Mouse (Mus musculus): ENCODE results near the gene Vsig1.

The Vsig1 gene

GRCm38 (mm10) chrX:140907360-140907759, at the start of gene Vsig1:
Gene Vsig1 (plus strand): TSS chrX:140907608.
- DNase-seq (ENCODE audit: low spot score in 2 of 2), result no peak

- no peak for DNase-seq (ENCODE audit: low spot score in 2 of 2)
These were observed 44.6 kb upstream of the Vsig1 start for GRCm38 (mm10) chrX:140862760-140863159.

GRCm38 (mm10) chrX:140863431-140863830, 44.0 kb upstream of the Vsig1 start:
- no peak for DNase-seq (ENCODE audit: low spot score in 2 of 2)

DNA sequence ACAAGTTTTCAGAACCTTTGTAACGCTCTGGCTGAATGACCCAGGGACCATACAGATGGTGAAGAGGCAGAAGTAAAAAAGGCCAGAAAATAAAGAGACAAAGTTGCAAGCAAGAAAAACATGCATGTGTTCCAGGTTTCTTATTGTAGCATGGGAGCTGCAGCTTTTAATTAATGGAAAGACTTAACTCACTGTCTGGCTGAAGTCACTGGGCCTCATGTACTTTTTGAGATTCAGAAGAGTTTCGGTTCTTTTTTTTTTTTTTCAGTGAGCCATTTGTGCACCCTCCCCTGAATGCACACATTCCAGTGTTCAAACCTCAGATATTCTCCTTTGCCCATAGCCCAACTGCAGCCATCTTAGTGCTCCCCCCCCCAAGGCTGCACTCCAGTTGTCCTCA, 20.2 kb upstream of the Vsig1 start:
- no peak for DNase-seq (ENCODE audit: low spot score in 2 of 2)

DNA sequence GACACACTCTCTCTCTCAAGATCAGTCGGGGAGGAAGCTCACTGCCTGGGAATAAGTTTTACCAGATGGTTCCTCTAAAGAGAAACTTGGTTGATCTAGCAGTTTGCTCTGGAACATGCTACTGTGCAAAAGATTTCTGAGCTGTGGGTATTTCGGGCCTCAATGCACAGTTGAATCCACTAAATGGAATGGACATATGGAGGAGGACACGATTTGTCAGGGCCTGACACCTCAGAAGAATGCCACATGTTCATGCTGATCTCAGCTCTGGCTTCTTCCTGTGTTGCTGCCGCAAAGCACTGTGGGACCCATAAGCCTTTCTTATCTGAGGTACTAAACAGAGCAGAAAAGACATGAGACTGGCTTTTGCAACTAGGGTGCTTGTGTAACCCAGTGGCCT, 15.6 kb upstream of the Vsig1 start:
- DNase-seq (ENCODE audit: low spot score in 2 of 2), result no peak

DNA sequence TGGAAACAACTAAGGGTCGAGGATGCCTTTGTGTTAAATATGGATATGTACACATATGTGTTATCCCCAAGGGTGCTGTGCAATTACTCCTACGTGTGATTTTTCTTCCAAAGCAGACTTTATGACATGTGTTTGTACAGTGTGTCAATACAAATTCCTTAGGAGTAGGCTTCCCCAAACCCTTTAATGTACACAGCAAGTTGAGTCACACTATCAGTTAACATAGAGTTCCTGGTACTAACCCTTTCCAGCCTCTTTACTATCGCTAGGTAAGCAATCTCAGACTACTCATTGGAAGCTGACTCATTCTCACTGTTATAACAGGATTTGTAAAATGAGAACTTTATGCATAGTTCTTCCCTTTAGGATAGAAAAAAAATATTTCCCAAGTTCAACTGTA, 3.9 kb upstream of the Vsig1 start:
- no peak for DNase-seq (ENCODE audit: low spot score in 2 of 2)

GRCm38 (mm10) chrX:140921321-140921720, 13.9 kb downstream of the Vsig1 start:
- no peak for DNase-seq (ENCODE audit: low spot score in 2 of 2)

DNA sequence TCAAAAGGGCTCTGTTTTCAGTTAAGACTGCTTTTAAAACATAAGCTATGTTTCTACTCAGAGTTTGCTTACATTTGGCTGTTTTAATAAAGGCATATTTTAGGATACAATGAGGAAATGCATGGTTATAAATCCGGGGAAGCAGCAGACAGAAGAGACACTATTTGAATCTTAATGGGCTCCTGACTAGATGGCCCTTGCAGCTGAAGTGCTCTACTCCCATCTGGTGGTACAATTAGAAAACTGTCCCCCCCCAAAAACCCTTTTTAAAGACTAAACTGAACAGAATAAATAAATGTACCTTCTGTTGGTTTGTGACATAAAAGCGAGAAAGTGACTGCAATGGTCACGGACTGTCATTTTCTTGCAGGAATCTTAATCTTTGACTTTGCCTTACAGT, 24.7 kb downstream of the Vsig1 start:
- DNase-seq (ENCODE audit: low spot score in 2 of 2), result no peak

- no peak for DNase-seq (ENCODE audit: low spot score in 2 of 2)
These were observed 25.9 kb downstream of the Vsig1 start for GRCm38 (mm10) chrX:140933263-140933662.

DNA sequence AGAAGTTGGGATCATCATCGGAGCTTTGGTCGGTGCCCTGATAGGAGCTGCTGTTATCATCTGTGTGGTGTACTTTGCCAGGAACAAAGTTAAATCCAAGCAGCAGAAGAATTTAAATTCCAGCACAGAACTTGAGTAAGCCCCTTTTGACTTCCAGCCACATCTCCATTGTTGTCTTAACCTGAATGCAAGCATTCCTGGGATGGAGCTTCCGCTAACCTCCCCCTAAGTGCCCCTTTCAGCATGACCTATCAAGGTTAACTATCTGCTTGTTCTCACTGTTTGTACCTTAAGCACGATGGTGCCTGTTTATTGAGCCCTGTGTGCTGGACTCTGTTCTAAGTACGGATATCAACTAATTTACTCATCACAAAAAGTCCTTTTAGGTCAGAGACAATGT, 28.9 kb downstream of the Vsig1 start:
- no peak for DNase-seq (ENCODE audit: low spot score in 2 of 2)

DNA sequence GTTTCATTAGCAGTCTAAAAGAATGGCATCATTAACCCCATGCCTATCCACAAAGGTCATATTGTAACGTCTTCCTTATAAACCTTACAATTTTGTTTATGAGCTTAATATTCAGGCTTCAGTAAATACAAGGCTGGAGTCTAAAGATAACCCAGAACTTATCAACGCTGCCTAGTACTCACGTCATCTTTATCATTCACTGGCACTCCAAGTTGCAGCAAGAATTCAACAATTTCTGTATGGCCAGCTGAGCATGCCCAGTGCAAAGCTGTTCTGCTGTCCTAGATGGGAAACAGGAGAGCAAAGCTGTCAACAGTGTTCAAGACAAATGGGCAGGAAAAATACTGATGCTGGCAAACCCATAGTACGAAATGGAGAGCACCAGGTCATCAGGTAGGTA, 46.2 kb downstream of the Vsig1 start:
- DNase-seq (ENCODE audit: low spot score in 2 of 2), result no peak

DNA sequence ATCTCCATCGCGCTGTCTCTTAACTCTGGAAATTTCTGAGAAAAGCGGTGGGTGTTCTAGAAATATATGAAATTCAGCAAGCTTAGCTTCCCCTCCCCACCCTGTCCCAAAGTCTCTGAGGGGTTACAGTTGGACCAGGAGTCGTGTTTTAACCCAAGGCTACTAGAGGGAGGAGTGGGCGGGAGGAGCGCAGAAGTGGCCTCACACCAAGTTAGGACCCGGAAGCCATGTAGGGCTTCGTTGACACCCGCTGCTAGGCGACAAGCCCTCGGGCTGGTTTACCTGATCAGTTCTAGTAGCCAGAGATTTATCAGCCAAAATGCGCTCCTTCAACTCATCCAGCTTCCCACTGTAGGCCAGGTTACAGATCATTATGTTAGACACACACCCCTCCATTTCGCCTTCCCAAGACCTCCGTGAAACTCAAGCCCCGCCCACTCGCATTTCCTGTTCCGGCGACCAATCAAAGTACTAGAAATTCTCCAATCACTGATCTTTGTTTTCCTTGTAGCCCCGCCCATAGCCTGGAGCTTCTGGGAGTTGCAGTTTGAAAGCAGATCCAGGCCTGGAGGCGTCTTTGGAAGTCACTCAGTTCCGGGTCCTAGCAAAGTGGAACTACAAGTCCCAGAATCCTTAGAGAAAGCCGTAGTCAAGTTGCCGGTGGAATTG, 49.0 kb downstream of the Vsig1 start, which contains the start of the genes Psmd10 and Atg4a:
Gene Psmd10, minus strand, starts transcription at position 457 of the 669 bp plus-strand sequence.
Gene Atg4a, plus strand, starts transcription at position 636 of the 669 bp plus-strand sequence.
- peak; percentile 79 to 88 for DNase-seq (ENCODE audit: low spot score in 2 of 2)

DNA sequence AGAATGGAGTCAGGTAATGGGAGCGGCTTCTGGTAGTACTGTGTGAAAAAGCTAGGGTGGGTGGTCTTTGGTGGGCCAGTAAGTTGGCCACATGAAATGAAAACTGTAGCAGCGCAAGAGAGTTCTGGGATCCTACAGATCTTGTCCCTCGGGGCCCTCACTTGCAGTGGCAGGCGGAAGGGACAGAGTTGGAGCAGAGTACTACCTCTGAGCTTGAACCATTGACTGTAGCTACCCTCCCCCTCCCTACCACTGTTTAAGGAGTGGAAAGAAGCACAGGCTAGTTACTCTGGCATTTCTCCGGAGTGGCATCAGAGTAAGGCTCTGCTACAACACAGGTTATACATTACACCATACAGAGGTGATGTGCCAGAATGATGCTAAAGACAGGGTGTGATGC, 49.6 kb downstream of the Vsig1 start:
- no peak for DNase-seq (ENCODE audit: low spot score in 2 of 2)

GRCm38 (mm10) chrX:140978943-140979342, 71.5 kb downstream of the Vsig1 start:
- DNase-seq (ENCODE audit: low spot score in 2 of 2), result no peak

DNA sequence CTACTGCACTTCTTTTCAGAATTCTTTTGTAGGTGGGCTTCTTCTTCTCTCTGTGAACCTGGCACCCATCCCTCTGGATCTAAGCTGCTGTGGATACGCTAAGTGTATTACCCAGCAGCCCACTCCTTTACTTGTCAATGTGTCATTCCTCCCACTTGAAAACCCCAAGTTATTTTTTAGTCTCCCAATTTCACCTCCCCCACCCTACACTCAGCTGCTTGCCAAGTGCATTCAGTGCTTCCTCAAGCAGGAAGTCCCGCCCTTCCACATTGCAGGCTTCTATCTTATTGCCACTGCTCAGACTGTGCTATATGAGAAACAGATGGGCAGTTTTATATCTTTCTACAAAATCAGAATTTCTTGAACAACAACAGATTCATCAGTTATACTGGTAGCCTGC, 72.1 kb downstream of the Vsig1 start:
- no peak for DNase-seq (ENCODE audit: low spot score in 2 of 2)

GRCm38 (mm10) chrX:140980163-140980562, 72.8 kb downstream of the Vsig1 start:
- DNase-seq (ENCODE audit: low spot score in 2 of 2), result no peak

- DNase-seq (ENCODE audit: low spot score in 2 of 2), result no peak
These were observed 76.0 kb downstream of the Vsig1 start for GRCm38 (mm10) chrX:140983206-140983960.

DNA sequence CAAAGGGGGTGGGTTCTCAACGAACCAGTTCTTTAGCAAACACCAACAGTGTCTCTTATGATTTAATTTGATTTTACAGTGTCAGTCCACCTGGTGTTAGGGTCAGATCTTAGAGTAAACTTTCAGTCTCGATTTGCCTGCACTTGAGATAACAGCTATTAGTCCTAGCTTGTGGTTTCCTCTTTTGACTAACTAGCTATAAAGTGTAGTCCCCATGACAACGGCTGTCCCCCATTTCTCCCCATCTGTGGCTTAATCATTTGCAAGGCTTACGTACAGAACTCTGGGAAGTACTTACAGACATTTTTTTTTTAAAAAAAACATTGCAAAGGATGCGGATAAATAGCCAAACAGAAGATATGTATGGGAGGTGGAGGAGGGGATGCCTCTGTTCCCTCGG, 77.4 kb downstream of the Vsig1 start:
- DNase-seq (ENCODE audit: low spot score in 2 of 2), result no peak

DNA sequence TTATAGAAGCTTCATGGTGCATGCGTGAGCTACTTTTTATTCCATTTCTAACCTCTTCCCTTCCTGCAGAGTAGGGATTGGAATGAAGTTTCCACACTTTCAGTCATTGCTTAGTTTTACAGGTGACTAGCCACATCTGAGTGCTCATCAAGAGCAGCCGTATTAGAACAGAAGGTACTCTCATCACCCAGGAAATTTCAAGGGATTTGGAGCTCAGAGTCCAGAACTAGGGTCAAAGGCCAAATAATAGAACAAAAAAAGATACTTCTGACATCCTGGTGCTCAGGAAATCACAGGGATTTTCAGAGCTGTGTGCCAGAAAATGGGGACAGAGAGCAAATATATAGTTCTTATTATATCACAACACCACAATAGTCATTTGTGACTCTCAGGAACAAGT, 77.8 kb downstream of the Vsig1 start:
- DNase-seq (ENCODE audit: low spot score in 2 of 2), result no peak
